Mouse (Mus musculus) stomach, postnatal 0 days (tissue): ENCODE results near the gene Lefty2. TPM values are rescaled to one million over a fixed set of nuclear protein-coding genes. Genes with fewer than 3 reads are reported as not detected.
"Not testable (repeated sequence)": the region's sequence is repeated elsewhere in the genome, so short reads cannot be mapped to it uniquely, and the experiment has no call there.

ENCODE experiments used
- ATAC-seq: fragments of 200-750 bp; cut with Nextera tagmentation; 2 replicates; pipeline ENCODE4 v1.8.0; 2017; ENCODE audit not compliant: low FRiP score, low TSS enrichment
- DNase-seq: peaks from one replicate; pipeline ENCODE4 v3.0.0-alpha.2; 2016; ENCODE audit warnings: low spot score
- H3K27ac ChIP-seq: fragments of 300-500 bp; sonication (generic); replicated peaks from 2 replicates; pipeline ENCODE4 v1.5.1; 2014; ENCODE audit warnings: mild to moderate bottlenecking, control low read depth
- H3K27me3 ChIP-seq: fragments of 300-500 bp; sonication (generic); 2 replicates; pipeline ENCODE4 v1.6.1; 2014; ENCODE audit warnings: low read length; ENCODE audit not compliant: control insufficient read depth, insufficient read depth
- H3K36me3 ChIP-seq: fragments of 300-500 bp; sonication (generic); 2 replicates; pipeline ENCODE4 v1.6.1; 2014; ENCODE audit warnings: low read length, mixed read lengths; ENCODE audit not compliant: control insufficient read depth, insufficient read depth
- H3K4me1 ChIP-seq: fragments of 300-500 bp; sonication (generic); replicated peaks from 2 replicates; pipeline ENCODE4 v1.6.1; 2014; ENCODE audit warnings: antibody characterized with exemption; ENCODE audit not compliant: control insufficient read depth, insufficient read depth
- H3K4me2 ChIP-seq: fragments of 300-500 bp; sonication (generic); replicated peaks from 2 replicates; pipeline ENCODE4 v1.6.1; 2014; ENCODE audit warnings: low read depth, mild to moderate bottlenecking, control low read depth, moderate library complexity
- H3K4me3 ChIP-seq: fragments of 300-500 bp; sonication (generic); 2 replicates; pipeline ENCODE4 v1.5.1; 2014; ENCODE audit warnings: low read depth, low read length, control low read depth
- H3K9ac ChIP-seq: fragments of 300-500 bp; sonication (generic); 2 replicates; pipeline ENCODE4 v1.6.1; 2014; ENCODE audit warnings: mild to moderate bottlenecking, low read length, control low read depth, mixed read lengths
- H3K9me3 ChIP-seq: fragments of 300-500 bp; sonication (generic); 2 replicates; pipeline ENCODE4 v1.6.1; 2016; ENCODE audit warnings: low read length; ENCODE audit not compliant: control insufficient read depth
- CTCF ChIP-seq: IDR thresholded peaks from 2 replicates; pipeline ENCODE4 v1.5.1; 2016; ENCODE audit warnings: antibody characterized with exemption, low read depth, mild to moderate bottlenecking, moderate library complexity
- EP300 ChIP-seq: optimal IDR thresholded peaks from 2 replicates; pipeline ENCODE3; 2016; ENCODE audit warnings: antibody characterized with exemption
- WGBS: fragments of 180-500 bp; shearing (Covaris S2); extraction: QIAGEN DNeasy Blood & Tissue Kit; methylation state at CpG from one replicate; pipeline ENCODE4 v1.1.7; 2014; 5-methylcytosine and 5-hydroxymethylcytosine counted together
- polyA plus RNA-seq: library from polyadenylated mRNA; unstranded; fragments of >200 nt; fragmentation: Nextera tagmentation; extraction: Ambion mirVana; gene quantifications from 2 replicates; pipeline ENCODE4 v1.2.1, GENCODE M21; 2015

The Lefty2 gene
- polyA plus RNA-seq, 1 experiment from 2014 or later = 0.13 TPM

GRCm38 (mm10) chr1:180938781-180939180 lies 45.9 kb downstream of the Lefty2 start:
- not testable (repeated sequence) for H3K27me3 ChIP-seq, H3K4me3 ChIP-seq, H3K36me3 ChIP-seq, DNase-seq, H3K27ac ChIP-seq, H3K9ac ChIP-seq, H3K4me2 ChIP-seq, ATAC-seq, H3K9me3 ChIP-seq
- WGBS = 77% methylated on average over 2 of the region's 2 CpGs
- peaks cover 16% of the 10 kb centered on the region for H3K4me1 ChIP-seq
- TF ChIP-seq CTCF = peak; percentile 30

DNA sequence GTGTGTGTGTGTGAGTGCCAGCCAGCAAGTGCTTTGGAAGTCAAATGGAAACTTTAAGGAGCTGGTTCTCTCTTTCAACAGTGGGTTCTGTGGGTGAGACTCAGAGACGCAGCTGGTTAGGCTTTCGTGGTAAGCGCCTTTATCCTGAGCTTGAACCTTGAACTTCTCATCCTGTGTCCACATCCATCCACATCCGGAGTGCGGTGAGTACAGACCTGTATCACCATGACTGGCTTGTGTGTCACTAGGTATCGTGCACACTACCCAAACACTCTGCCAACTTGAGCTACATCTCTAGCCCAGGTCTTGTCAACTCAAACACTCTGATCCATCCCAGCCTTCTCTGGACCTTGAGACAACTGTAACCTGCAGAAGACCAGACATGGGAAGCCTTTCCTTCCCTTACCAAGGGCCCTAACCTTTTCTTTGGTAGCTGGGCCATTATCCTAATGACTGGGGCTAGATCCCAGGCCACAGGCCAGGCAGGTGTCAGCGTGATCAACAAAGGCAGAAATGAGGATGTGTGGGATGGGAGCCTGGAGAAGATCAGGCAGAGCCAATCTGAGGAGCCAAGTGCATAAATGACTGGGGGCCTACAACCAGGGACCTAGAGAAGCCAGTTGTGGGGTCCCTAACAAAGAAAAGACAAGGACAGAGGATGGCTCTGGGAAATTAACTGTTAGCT lies 48.0 kb downstream of the Lefty2 start:
- H3K4me2 ChIP-seq = peak overlapping the region; percentile 83
- H3K4me3 ChIP-seq = peak overlapping the region; percentile 91; the same call in 1 of the 2 replicates
- no peaks in the 10 kb centered on the region for H3K9me3 ChIP-seq
- H3K27ac ChIP-seq = peak overlapping the region; percentile 99
- ATAC-seq (no peak), DNase-seq (no peak)
- H3K9ac ChIP-seq = peak overlapping the region; percentile 93; the same call in 1 of the 2 replicates
- H3K4me1 ChIP-seq = peaks cover 26% of the 10 kb centered on the region
- WGBS = 85% methylated on average over 7 of the region's 7 CpGs
- no peaks in the 10 kb centered on the region for H3K27me3 ChIP-seq
- TF ChIP-seq CTCF = no peak
- H3K36me3 ChIP-seq = no peaks in the 10 kb centered on the region

DNA sequence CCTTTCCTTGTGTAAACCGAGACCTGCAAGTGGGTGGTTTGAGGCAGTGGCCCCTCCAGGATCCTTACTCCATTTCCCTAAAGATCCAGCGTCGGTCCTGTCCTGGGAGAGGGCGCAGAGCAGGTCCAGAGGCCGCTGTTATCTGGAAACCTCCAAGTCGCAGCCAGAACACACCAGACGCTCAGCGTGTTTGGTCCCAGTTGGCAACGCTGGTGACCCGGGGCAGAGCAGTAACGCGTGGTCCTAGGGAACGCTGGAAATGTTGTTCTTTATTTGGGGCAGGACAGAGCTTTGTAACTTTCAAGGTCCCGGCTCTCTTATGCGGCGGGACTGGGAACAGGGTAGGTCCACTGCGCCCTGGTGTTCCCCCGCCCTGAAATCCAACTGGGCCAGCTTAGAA lies 48.8 kb downstream of the Lefty2 start:
- WGBS = 4% methylated on average over 18 of the region's 18 CpGs
- Histone ChIP-seq H3K9ac (peak overlapping the region; percentile 93), H3K36me3 (no peaks in the 10 kb centered on the region), H3K4me3 (peak overlapping the region; percentile 91), H3K4me2 (peak overlapping the region; percentile 83), H3K27me3 (no peaks in the 10 kb centered on the region), H3K27ac (peak overlapping the region; percentile 99), H3K9me3 (no peaks in the 10 kb centered on the region), H3K4me1 (peaks cover 31% of the 10 kb centered on the region)
- peak; percentile 49 for DNase-seq
- ATAC-seq = peak; percentile 3; the same call in 1 of the 2 replicates
- TF ChIP-seq CTCF = no peak
- TF ChIP-seq EP300 = no peak

DNA sequence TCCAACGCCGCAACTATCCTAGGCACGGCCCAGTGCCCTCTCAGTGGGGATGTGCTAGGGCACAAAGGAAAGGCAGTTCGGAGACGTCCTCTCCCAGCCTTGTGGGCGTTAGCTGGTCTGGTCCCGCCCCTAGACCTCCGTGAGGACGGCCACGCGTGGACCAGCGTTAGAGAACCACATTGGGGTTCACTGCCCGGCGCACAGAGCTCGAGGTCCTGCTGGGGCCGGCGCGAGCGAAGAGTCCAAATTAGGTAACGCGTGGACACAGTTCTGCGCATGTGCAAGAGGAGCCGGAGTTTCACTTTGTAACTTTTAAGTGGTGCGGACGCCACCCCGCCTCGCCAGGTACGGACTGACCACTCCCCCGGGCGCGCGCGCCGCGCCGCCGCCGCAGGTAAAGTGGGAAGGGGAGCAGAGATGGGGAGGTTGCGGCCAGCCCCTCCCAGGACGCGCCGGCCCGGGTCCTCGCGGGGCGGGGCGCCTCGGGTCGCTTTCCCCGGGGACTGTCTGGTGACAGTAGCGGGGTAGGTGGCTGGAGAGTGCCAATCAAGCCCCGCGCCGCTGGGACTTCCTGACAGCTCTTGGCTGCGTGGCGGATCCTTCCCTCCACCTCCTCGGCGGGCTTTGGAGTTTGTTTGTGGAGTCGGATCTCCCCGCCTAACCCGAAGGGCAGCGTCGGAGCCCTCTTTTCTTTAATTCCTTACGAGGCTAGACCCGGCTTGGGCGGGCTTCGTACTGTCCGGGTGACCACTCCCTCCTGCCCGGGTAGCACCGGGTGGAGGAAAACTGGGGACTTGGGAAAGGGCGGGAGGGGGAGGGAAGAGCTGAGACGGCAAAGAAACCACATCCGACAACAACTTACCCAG lies 49.5 kb downstream of the Lefty2 start, which contains the start of gene Tmem63a:
Gene Tmem63a, plus strand, starts transcription at position 179 of the 866 bp plus-strand sequence.
- Histone ChIP-seq H3K27ac (peak within 1 kb of the TSS; percentile 99), H3K27me3 (no peaks in the 10 kb centered on the region), H3K36me3 (no peaks in the 10 kb centered on the region), H3K9me3 (no peaks in the 10 kb centered on the region), H3K9ac (peak within 1 kb of the TSS; percentile 93), H3K4me3 (peak within 1 kb of the TSS; percentile 91), H3K4me1 (peaks cover 31% of the 10 kb centered on the region), H3K4me2 (peak within 1 kb of the TSS; percentile 83)
- WGBS = under 1% methylated on average over 73 of the region's 73 CpGs
- TF ChIP-seq EP300 (no peak), CTCF (no peak)
- ATAC-seq = peak; percentile 57
- DNase-seq = peak; percentile 90

- ATAC-seq (no peak), DNase-seq (no peak)
- Histone ChIP-seq H3K4me1 (peaks cover 31% of the 10 kb centered on the region), H3K4me2 (peak overlapping the region; percentile 83), H3K27ac (peak overlapping the region; percentile 99), H3K9ac (peak overlapping the region; percentile 93), H3K4me3 (peak overlapping the region; percentile 91), H3K9me3 (no peaks in the 10 kb centered on the region), H3K36me3 (no peaks in the 10 kb centered on the region), H3K27me3 (no peaks in the 10 kb centered on the region)
- WGBS = 25% methylated on average over 11 of the region's 11 CpGs
- TF ChIP-seq CTCF (no peak), EP300 (no peak)
Observed at GRCm38 (mm10) chr1:180943032-180943644, 50.2 kb downstream of the Lefty2 start.
